ENCODE assay signal across 9 mouse cellular contexts in the genomic region with DNA sequence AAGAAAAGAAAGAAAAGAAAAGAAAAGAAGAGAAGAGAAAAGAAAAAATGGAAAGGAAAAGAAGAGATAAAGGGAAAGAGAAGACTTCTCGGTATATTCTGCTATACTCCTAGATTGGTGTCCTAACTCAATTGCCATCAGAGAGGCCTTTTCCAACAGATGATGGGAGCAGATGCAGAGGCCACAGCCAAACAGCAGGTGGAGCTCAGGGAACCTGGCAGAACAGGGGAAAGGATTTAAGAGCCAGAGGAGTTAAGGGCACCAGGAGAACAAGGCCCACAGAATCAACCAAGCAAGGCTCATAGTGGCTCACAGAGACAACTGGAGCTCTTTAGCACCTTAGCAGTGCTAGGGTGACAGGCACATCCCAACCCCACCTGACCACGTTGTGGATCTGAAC.
DNase-seq lines count a peak whose midpoint lies in the region; ATAC-seq and TF ChIP-seq lines count a peak whose summit lies in the region.
"Had no signal": no experiment of that assay in that cellular context is flagged by ENCODE, and none has a peak within 500 bp of the region (broad histone marks: within the 10 kb centered on the region; RNA-seq: fewer than 3 reads in every experiment).

No protein-coding gene starts in this region.

- H3K4me2 ChIP-seq in forebrain, embryonic 13.5 days: no peak overlapping the region
- no peak overlapping the region for H3K4me2 ChIP-seq in forebrain, embryonic 11.5 days (ENCODE audit: low read depth, low read length, severe bottlenecking)
- H3K4me2 ChIP-seq in lung, embryonic 14.5 days: no peak overlapping the region
- H3K4me2 ChIP-seq: limb, embryonic 13.5 days had no signal

- ATAC-seq in forebrain, embryonic 13.5 days: 0 out of 2 replicates have a peak, but pooled peaks have one; percentile 10
- ATAC-seq in forebrain, embryonic 11.5 days (replicated peaks; ENCODE audit: low FRiP score): no peak
- ATAC-seq in lung, embryonic 14.5 days (ENCODE audit: insufficient read depth): no peak
- ATAC-seq in monocyte, adult 5-6 weeks (replicated peaks; ENCODE audit: insufficient number of reproducible peaks, low FRiP score, low TSS enrichment, poor library complexity, severe bottlenecking): no peak

- H3K27ac ChIP-seq in forebrain, embryonic 13.5 days: no peak overlapping the region
- no peak overlapping the region for H3K27ac ChIP-seq in forebrain, embryonic 11.5 days (ENCODE audit: low read depth, low read length)
- H3K27ac ChIP-seq in lung, embryonic 14.5 days (ENCODE audit: low read depth): no peak overlapping the region
- H3K27ac ChIP-seq: limb, embryonic 13.5 days had no signal

- WGBS in forebrain, embryonic 13.5 days: 71% methylated on average over 2 of the region's 2 CpGs
- WGBS in forebrain, embryonic 11.5 days: 77% methylated on average over 2 of the region's 2 CpGs
- WGBS in lung, embryonic 14.5 days: 64% methylated on average over 2 of the region's 2 CpGs

- no peak for DNase-seq in forebrain, embryonic 11.5 days (ENCODE audit: low spot score)
- DNase-seq in lung, embryonic 14.5 days: peak; percentile 38
- DNase-seq in lung, adult 18-20 months: no peak
- DNase-seq in embryo, embryonic 10.5 days (ENCODE audit: low spot score): peak; percentile 34
- peak; percentile 41 for DNase-seq in mesoderm, embryonic 11.5 days (ENCODE audit: low read depth, low spot score)
- DNase-seq in gastrocnemius, postnatal 36 days: no peak

- H3K9ac ChIP-seq in forebrain, embryonic 13.5 days: no peak overlapping the region
- H3K9ac ChIP-seq in forebrain, embryonic 11.5 days (ENCODE audit: low read length): no peak overlapping the region
- H3K9ac ChIP-seq in lung, embryonic 14.5 days: no peak overlapping the region
- H3K9ac ChIP-seq: limb, embryonic 13.5 days had no signal

- intact Hi-C loops in gastrocnemius, postnatal 36 days (cut with DNase I): no loop called here

- peak; percentile 56 for TF ChIP-seq CTCF in lung, embryonic 14.5 days (IDR thresholded peaks at IDR 0.05; ENCODE audit: low read depth)

- H3K27me3 ChIP-seq in forebrain, embryonic 13.5 days: no peaks in the 10 kb centered on the region
- H3K27me3 ChIP-seq in forebrain, embryonic 11.5 days (ENCODE audit: control insufficient read depth, insufficient read depth, low read length): no peaks in the 10 kb centered on the region
- no peaks in the 10 kb centered on the region for H3K27me3 ChIP-seq in lung, embryonic 14.5 days (ENCODE audit: insufficient read depth, low read length)
- H3K27me3 ChIP-seq: limb, embryonic 13.5 days had no signal

- H3K36me3 ChIP-seq in forebrain, embryonic 13.5 days (ENCODE audit: poor library complexity, severe bottlenecking): no peaks in the 10 kb centered on the region
- H3K36me3 ChIP-seq in forebrain, embryonic 11.5 days (ENCODE audit: control insufficient read depth, insufficient read depth, low read length): no peaks in the 10 kb centered on the region
- no peaks in the 10 kb centered on the region for H3K36me3 ChIP-seq in lung, embryonic 14.5 days (ENCODE audit: insufficient read depth)
- H3K36me3 ChIP-seq: limb, embryonic 13.5 days had no signal

- no peak overlapping the region for H3K4me3 ChIP-seq in forebrain, embryonic 13.5 days
- H3K4me3 ChIP-seq in forebrain, embryonic 11.5 days (ENCODE audit: low read depth, low read length): no peak overlapping the region
- no peak overlapping the region for H3K4me3 ChIP-seq in lung, embryonic 14.5 days (ENCODE audit: low read depth, low read length)
- H3K4me3 ChIP-seq: limb, embryonic 13.5 days had no signal

- H3K9me3 ChIP-seq in forebrain, embryonic 13.5 days (replicated peaks): no peaks in the 10 kb centered on the region
- no peaks in the 10 kb centered on the region for H3K9me3 ChIP-seq in forebrain, embryonic 11.5 days (ENCODE audit: control insufficient read depth, low read length)
- H3K9me3 ChIP-seq in lung, embryonic 14.5 days (ENCODE audit: low read depth, low read length): no peaks in the 10 kb centered on the region
- H3K9me3 ChIP-seq: limb, embryonic 13.5 days had no signal

- no peaks in the 10 kb centered on the region for H3K4me1 ChIP-seq in forebrain, embryonic 13.5 days
- H3K4me1 ChIP-seq in forebrain, embryonic 11.5 days (replicated peaks; ENCODE audit: control insufficient read depth, insufficient read depth, low read length): no peaks in the 10 kb centered on the region
- no peaks in the 10 kb centered on the region for H3K4me1 ChIP-seq in lung, embryonic 14.5 days (ENCODE audit: insufficient read depth)
- H3K4me1 ChIP-seq: limb, embryonic 13.5 days had no signal

Comparison
In these comparisons a context has a peak if more than half of its experiments do, and no peak if none do; other contexts are left out.
1. DNase-seq: peak in lung, embryonic 14.5 days (single experiment), embryo, embryonic 10.5 days (single experiment) and mesoderm, embryonic 11.5 days (single experiment); none in forebrain, embryonic 11.5 days (single experiment), lung, adult 18-20 months (0 of 2) and gastrocnemius, postnatal 36 days (0 of 2).